Mouse (Mus musculus) liver, embryonic 16.5 days (tissue): ENCODE measurements around the gene Tmtc1. TPM values are rescaled to one million over a fixed set of nuclear protein-coding genes. Genes with fewer than 3 reads are reported as not detected.

Source experiments
- ATAC-seq: fragments of 200-750 bp; cut with Nextera tagmentation; 2 replicates; pipeline ENCODE4 v1.8.0; 2017; ENCODE audit warnings: low read depth, mild to moderate bottlenecking, moderate number of reproducible peaks, moderate library complexity
- H3K27ac ChIP-seq: fragments of 300-500 bp; sonication (generic); 2 replicates; pipeline ENCODE4 v1.5.1; 2014; ENCODE audit warnings: mild to moderate bottlenecking, low read length
- H3K27me3 ChIP-seq: fragments of 300-500 bp; sonication (generic); 2 replicates; pipeline ENCODE4 v1.6.1; 2014; ENCODE audit warnings: low read depth, low read length, mixed read lengths; ENCODE audit not compliant: control insufficient read depth, insufficient read depth
- H3K36me3 ChIP-seq: fragments of 300-500 bp; sonication (generic); 2 replicates; pipeline ENCODE4 v1.6.1; 2014; ENCODE audit warnings: mild to moderate bottlenecking; ENCODE audit not compliant: control insufficient read depth, insufficient read depth
- H3K4me1 ChIP-seq: fragments of 300-500 bp; sonication (generic); 2 replicates; pipeline ENCODE4 v1.6.1; 2014; ENCODE audit warnings: low read depth, low read length, mixed read lengths; ENCODE audit not compliant: control insufficient read depth
- H3K4me2 ChIP-seq: fragments of 300-500 bp; sonication (generic); 2 replicates; pipeline ENCODE4 v1.6.1; 2014; ENCODE audit warnings: low read depth, low read length, mixed read lengths
- H3K4me3 ChIP-seq: fragments of 300-500 bp; sonication (generic); 2 replicates; pipeline ENCODE4 v1.5.1; 2014; ENCODE audit warnings: low read depth, mild to moderate bottlenecking, low read length
- H3K9ac ChIP-seq: fragments of 300-500 bp; sonication (generic); 2 replicates; pipeline ENCODE4 v1.6.1; 2014; ENCODE audit warnings: low read depth, low read length
- H3K9me3 ChIP-seq: fragments of 300-500 bp; sonication (generic); replicated peaks from 2 replicates; pipeline ENCODE4 v1.6.1; 2016; ENCODE audit warnings: low read length; ENCODE audit not compliant: control insufficient read depth
- WGBS: fragments of 180-500 bp; shearing (Covaris S2); extraction: QIAGEN DNeasy Blood & Tissue Kit; methylation state at CpG from one replicate; pipeline ENCODE4 v1.1.7; 2014; ENCODE audit not compliant: insufficient replicate concordance; 5-methylcytosine and 5-hydroxymethylcytosine counted together
- polyA plus RNA-seq: library from polyadenylated mRNA; unstranded; fragments of >200 nt; fragmentation: Nextera tagmentation; extraction: Ambion mirVana; gene quantifications from 2 replicates; pipeline ENCODE4 v1.2.1, GENCODE M21; 2015

Tmtc1 gene
- polyA plus RNA-seq, 1 experiment from 2014 or later, result 0.06 TPM

DNA sequence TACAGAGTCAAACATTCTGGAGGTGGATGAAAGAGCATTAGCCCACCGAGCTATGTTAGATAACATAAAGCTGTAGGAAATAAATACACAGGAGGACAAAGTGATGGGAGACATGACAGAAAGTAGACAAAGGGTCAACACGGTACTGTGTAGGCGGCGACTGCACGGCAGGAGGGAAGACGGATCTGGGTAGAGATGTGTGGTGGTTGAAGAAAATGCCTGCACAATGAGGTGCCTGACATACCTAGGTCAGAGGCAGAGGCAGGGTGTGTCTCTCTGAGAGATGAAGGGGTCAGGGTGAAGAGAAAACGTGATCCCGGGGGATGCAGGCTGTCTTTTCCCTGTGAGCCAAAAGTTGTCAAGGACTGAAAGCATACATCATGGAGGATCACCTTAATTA is 185.1 kb downstream of the Tmtc1 start:
- Histone ChIP-seq H3K4me3 (no peak overlapping the region), H3K27ac (no peak overlapping the region), H3K36me3 (no peaks in the 10 kb centered on the region), H3K4me2 (no peak overlapping the region), H3K9ac (no peak overlapping the region), H3K4me1 (no peaks in the 10 kb centered on the region), H3K9me3 (no peaks in the 10 kb centered on the region), H3K27me3 (no peaks in the 10 kb centered on the region)
- 62% methylated on average over 8 of the region's 8 CpGs for WGBS
- ATAC-seq, result no peak

DNA sequence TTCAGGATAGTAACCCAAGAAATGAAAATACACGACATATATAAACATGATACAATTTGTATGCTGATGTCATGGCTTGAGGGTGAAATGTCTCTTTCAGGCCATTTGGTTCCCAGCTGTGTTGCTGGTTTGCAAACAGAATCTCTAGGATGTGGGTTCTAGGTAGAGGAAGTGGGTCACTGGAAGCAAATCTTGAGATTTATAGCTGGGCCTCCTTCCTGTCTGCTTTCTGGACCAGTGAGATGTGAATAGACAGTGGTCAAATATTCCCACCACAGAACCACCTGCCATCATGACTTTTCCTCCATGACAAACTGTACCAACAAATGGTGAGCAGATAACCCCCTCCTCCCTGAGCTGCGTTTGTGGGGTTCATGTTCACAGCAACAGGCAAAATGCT is 186.4 kb downstream of the Tmtc1 start:
- Histone ChIP-seq H3K4me1 (no peaks in the 10 kb centered on the region), H3K36me3 (no peaks in the 10 kb centered on the region), H3K9me3 (no peaks in the 10 kb centered on the region), H3K4me2 (no peak overlapping the region), H3K4me3 (no peak overlapping the region), H3K27ac (no peak overlapping the region), H3K9ac (no peak overlapping the region), H3K27me3 (no peaks in the 10 kb centered on the region)
- no peak for ATAC-seq
- 38% methylated on average over 2 of the region's 2 CpGs for whole genome bisulfite sequencing

DNA sequence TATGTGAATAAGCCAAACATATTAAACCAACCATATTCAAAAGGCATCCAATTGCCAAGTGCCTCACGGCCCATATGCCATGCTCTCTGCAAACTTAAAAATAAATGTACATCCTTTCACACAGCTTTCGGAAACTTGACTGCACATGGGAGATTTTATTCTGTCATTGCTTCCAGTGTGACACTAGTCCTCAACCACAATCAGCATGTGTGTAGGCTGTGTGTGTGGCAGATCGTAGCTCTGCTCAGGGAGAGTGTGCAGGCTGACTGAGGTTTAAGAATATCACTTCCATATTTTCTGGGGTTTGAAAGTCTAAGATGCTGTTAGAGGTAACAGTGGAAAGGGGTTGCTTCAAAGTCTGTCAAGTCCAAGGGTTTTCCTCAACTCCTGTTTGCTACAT is 188.1 kb downstream of the Tmtc1 start:
- H3K4me1 ChIP-seq, result no peaks in the 10 kb centered on the region
- H3K4me3 ChIP-seq, result no peak overlapping the region
- 55% methylated on average over 3 of the region's 3 CpGs for WGBS
- no peak for ATAC-seq
- H3K9me3 ChIP-seq, result no peaks in the 10 kb centered on the region
- no peak overlapping the region for H3K4me2 ChIP-seq
- H3K36me3 ChIP-seq, result no peaks in the 10 kb centered on the region
- H3K9ac ChIP-seq, result no peak overlapping the region
- H3K27ac ChIP-seq, result no peak overlapping the region
- no peaks in the 10 kb centered on the region for H3K27me3 ChIP-seq

DNA sequence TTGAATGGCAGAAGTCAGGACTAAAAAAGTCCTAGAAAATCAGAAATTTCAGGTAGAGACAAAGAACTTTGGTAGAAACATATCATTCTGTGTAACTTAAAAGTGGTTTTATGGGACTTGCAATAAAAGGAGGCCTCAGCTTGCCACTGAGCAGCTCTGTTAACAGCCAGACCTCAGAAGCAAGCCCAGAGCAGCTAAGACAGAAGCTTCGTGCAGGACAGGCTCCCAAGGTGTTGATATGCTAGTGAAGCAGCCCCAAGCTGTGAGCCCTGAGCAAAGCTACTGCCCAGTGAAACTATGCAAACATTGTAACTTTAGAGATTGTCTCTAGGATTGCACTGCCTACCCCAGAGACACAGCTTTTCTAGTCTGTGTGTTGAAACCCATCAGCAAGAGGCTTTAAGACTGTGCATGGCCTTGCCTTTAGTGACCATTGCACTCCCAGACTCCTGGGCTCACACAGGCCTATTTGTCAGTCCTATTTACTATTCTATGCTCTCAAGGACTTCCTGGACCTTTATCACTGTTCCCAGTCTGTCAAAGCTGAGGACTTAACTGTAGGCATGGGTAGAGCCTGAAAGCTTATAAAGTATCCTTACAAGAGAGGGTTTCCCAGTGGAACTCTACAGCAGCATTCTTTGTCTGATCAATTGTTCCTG is 188.7 kb downstream of the Tmtc1 start:
- no peak overlapping the region for H3K27ac ChIP-seq
- no peaks in the 10 kb centered on the region for H3K4me1 ChIP-seq
- no peak overlapping the region for H3K4me3 ChIP-seq
- no peaks in the 10 kb centered on the region for H3K36me3 ChIP-seq
- H3K9ac ChIP-seq, result no peak overlapping the region
- ATAC-seq, result no peak
- no peaks in the 10 kb centered on the region for H3K27me3 ChIP-seq
- no peaks in the 10 kb centered on the region for H3K9me3 ChIP-seq
- WGBS, result 44% methylated on average over 1 of the region's 1 CpGs
- H3K4me2 ChIP-seq, result no peak overlapping the region

DNA sequence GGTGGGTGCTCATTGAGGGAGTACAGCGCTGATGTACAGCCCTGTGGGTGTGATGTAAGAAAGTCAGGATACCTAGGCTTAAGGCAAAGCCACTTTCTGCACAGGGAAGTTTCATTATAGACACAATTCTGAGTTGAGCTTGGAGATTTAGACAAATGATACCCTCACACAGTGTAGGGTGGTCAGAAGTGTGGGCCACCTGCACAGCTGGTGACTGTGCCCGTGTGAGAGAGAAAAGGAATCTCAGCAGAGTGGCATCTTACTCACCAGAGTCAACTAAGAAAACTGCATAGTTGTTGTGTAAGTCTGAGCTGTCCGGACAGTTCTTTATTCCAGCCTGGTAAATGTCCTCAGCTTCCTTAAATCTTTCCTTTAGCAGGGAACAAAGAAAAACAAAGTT is 195.0 kb downstream of the Tmtc1 start:
- no peak for ATAC-seq
- no peaks in the 10 kb centered on the region for H3K9me3 ChIP-seq
- H3K4me3 ChIP-seq, result no peak overlapping the region
- no peaks in the 10 kb centered on the region for H3K36me3 ChIP-seq
- WGBS, result 53% methylated on average over 3 of the region's 3 CpGs
- H3K9ac ChIP-seq, result no peak overlapping the region
- H3K27ac ChIP-seq, result no peak overlapping the region
- H3K4me1 ChIP-seq, result no peaks in the 10 kb centered on the region
- no peak overlapping the region for H3K4me2 ChIP-seq
- no peaks in the 10 kb centered on the region for H3K27me3 ChIP-seq

DNA sequence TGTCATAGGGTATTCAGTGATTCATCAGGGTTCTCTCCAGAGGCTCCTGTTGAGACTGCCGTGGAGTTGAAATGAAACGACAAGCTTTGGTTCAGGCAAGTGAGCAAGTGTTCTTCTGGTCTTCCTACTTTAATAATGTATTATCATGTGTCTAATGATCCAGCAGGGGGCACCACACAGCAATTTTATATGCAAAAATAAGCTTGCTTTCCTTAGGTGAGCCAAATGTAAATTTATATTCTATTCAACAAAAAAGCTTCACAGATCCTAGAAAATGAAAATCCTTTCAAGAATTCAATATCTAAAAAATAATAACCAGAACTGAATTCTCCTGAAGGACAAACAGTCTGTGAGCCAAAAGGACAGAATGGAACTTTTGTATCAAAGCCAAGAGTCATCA is 195.6 kb downstream of the Tmtc1 start:
- H3K4me2 ChIP-seq, result no peak overlapping the region

DNA sequence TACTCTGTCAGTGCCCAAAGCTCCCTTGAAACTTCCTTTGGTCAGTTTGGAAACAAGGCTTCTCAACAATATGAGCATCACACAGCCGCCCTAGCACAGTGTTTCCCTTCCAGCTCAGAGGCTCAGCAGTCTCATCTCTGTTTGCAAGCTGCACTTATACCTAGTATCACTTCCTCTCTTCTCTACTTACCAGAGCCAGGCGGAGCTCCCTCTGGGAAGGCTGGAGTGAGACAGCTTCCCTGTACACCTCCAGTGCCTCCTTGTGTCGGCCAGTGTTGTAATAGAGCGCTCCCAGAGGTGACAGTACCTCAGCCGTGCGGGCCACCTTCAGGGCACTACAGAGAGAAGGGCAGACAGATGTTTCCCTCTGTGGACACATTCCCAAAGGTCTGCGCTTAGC is 197.6 kb downstream of the Tmtc1 start:
- H3K27ac ChIP-seq, result no peak overlapping the region
- no peak for ATAC-seq
- H3K4me3 ChIP-seq, result no peak overlapping the region
- WGBS, result 64% methylated on average over 7 of the region's 7 CpGs
- H3K9me3 ChIP-seq, result no peaks in the 10 kb centered on the region
- H3K27me3 ChIP-seq, result no peaks in the 10 kb centered on the region
- no peaks in the 10 kb centered on the region for H3K36me3 ChIP-seq
- no peaks in the 10 kb centered on the region for H3K4me1 ChIP-seq
- no peak overlapping the region for H3K4me2 ChIP-seq
- no peak overlapping the region for H3K9ac ChIP-seq

More for the DNA sequence above, 195.6 kb downstream of the Tmtc1 start:
- no peak for ATAC-seq
- no peaks in the 10 kb centered on the region for H3K36me3 ChIP-seq
- WGBS, result 35% methylated on average over 2 of the region's 2 CpGs
- H3K9ac ChIP-seq, result no peak overlapping the region
- H3K4me3 ChIP-seq, result no peak overlapping the region
- H3K4me1 ChIP-seq, result no peaks in the 10 kb centered on the region
- H3K27ac ChIP-seq, result no peak overlapping the region
- no peaks in the 10 kb centered on the region for H3K9me3 ChIP-seq
- H3K27me3 ChIP-seq, result no peaks in the 10 kb centered on the region

DNA sequence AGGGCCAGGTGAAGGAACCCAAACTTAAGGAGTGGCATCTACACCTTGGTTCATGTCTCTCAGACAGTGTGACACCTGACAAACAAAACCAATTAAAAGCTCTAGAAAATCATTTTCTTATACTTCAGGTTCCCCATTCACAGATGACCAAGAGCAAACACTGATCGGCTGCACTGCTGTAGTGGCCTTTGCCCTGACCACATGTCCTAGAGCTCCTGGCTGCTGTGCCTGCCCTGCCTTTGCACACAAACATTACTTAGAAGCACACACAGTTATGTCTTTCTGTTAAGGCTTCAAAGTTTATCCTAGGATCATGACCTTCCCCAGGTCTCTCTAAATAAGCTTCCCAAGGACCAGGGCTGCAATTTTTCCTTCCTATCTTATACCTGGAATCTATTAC is 199.4 kb downstream of the Tmtc1 start:
- 59% methylated on average over 1 of the region's 1 CpGs for WGBS
- Histone ChIP-seq H3K36me3 (no peaks in the 10 kb centered on the region), H3K4me1 (no peaks in the 10 kb centered on the region), H3K27me3 (no peaks in the 10 kb centered on the region), H3K4me3 (no peak overlapping the region), H3K4me2 (no peak overlapping the region), H3K27ac (no peak overlapping the region), H3K9me3 (no peaks in the 10 kb centered on the region), H3K9ac (no peak overlapping the region)
- peak; percentile 76 for ATAC-seq

DNA sequence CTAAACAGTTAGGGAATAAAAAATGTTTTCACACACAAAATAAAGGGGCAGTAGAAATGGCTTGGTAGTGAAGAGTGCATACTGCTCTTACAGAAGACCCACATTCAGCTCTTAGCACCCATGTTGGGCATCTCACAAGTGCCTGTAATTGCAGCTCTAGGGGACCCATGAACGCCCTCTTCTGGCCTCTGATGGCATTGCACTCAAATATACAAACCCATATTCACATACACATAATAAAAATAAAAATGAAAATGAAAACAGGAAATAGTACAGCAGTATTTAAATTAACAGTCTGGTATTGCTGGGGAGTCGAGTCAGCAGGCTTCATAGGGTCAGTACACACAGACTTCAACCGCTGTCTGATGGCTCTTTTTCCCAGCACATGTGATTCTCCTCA is 201.9 kb downstream of the Tmtc1 start:
- Histone ChIP-seq H3K27ac (no peak overlapping the region), H3K4me2 (no peak overlapping the region), H3K27me3 (no peaks in the 10 kb centered on the region), H3K4me1 (no peaks in the 10 kb centered on the region), H3K9ac (no peak overlapping the region), H3K9me3 (no peaks in the 10 kb centered on the region), H3K4me3 (no peak overlapping the region), H3K36me3 (no peaks in the 10 kb centered on the region)
- no peak for ATAC-seq
- 44% methylated on average over 3 of the region's 3 CpGs for WGBS
